Mouse (Mus musculus): ENCODE data around the gene Trp53bp2. TPM values are rescaled to one million over a fixed set of nuclear protein-coding genes. Genes with fewer than 3 reads are reported as not detected.

Gene Trp53bp2
- polyA plus RNA-seq, 1 experiment from 2014 or later, result 16.3 TPM

GRCm38 (mm10) chr1:182465309-182465708 lies 56.3 kb downstream of the Trp53bp2 start:
- no peak overlapping the region for H3K4me2 ChIP-seq (ENCODE audit: low read depth, low read length)
- H3K27ac ChIP-seq (ENCODE audit: low read length), result no peak overlapping the region
- peaks cover 13% of the 10 kb centered on the region for H3K36me3 ChIP-seq (ENCODE audit: control insufficient read depth, insufficient read depth, low read length)
- no peak overlapping the region for H3K9ac ChIP-seq (ENCODE audit: low read depth, low read length)
- H3K9me3 ChIP-seq (ENCODE audit: control insufficient read depth, low read length), result no peaks in the 10 kb centered on the region
- no peaks in the 10 kb centered on the region for H3K27me3 ChIP-seq (replicated peaks; ENCODE audit: control insufficient read depth, insufficient read depth, low read length)
- 45% methylated on average over 4 of the region's 4 CpGs for WGBS
- ATAC-seq, result 0 out of 2 replicates have a peak, but pooled peaks have one; percentile 32
- no peaks in the 10 kb centered on the region for H3K4me1 ChIP-seq (ENCODE audit: control insufficient read depth, insufficient read depth, low read length)
- no peak overlapping the region for H3K4me3 ChIP-seq (ENCODE audit: low read length)

GRCm38 (mm10) chr1:182465978-182466377 lies 57.0 kb downstream of the Trp53bp2 start:
- Histone ChIP-seq H3K4me2 (ENCODE audit: low read depth, low read length) (no peak overlapping the region), H3K9ac (ENCODE audit: low read depth, low read length) (no peak overlapping the region), H3K36me3 (ENCODE audit: control insufficient read depth, insufficient read depth, low read length) (peaks cover 17% of the 10 kb centered on the region), H3K9me3 (ENCODE audit: control insufficient read depth, low read length) (no peaks in the 10 kb centered on the region), H3K4me1 (ENCODE audit: control insufficient read depth, insufficient read depth, low read length) (no peaks in the 10 kb centered on the region), H3K27me3 (replicated peaks; ENCODE audit: control insufficient read depth, insufficient read depth, low read length) (no peaks in the 10 kb centered on the region), H3K4me3 (ENCODE audit: low read length) (no peak overlapping the region), H3K27ac (ENCODE audit: low read length) (no peak overlapping the region)
- ATAC-seq, result no peak
- WGBS, result 87% methylated on average over 4 of the region's 4 CpGs

- Histone ChIP-seq H3K4me2 (ENCODE audit: low read depth, low read length) (no peak overlapping the region), H3K4me1 (ENCODE audit: control insufficient read depth, insufficient read depth, low read length) (peaks cover 6% of the 10 kb centered on the region; the same call in 1 of the 2 replicates), H3K36me3 (ENCODE audit: control insufficient read depth, insufficient read depth, low read length) (peaks cover 30% of the 10 kb centered on the region), H3K27ac (ENCODE audit: low read length) (no peak overlapping the region), H3K9me3 (ENCODE audit: control insufficient read depth, low read length) (no peaks in the 10 kb centered on the region), H3K9ac (ENCODE audit: low read depth, low read length) (no peak overlapping the region), H3K27me3 (replicated peaks; ENCODE audit: control insufficient read depth, insufficient read depth, low read length) (no peaks in the 10 kb centered on the region), H3K4me3 (ENCODE audit: low read length) (no peak overlapping the region)
- 81% methylated on average over 5 of the region's 5 CpGs for WGBS
- ATAC-seq, result no peak
Observed at GRCm38 (mm10) chr1:182475005-182475796, 66.2 kb downstream of the Trp53bp2 start.

GRCm38 (mm10) chr1:182478935-182479334 lies 70.0 kb downstream of the Trp53bp2 start:
- H3K27me3 ChIP-seq (replicated peaks; ENCODE audit: control insufficient read depth, insufficient read depth, low read length), result no peaks in the 10 kb centered on the region
- peaks cover 22% of the 10 kb centered on the region for H3K36me3 ChIP-seq (ENCODE audit: control insufficient read depth, insufficient read depth, low read length)
- ATAC-seq, result peak; percentile 83
- WGBS, result 57% methylated on average over 4 of the region's 4 CpGs
- H3K4me3 ChIP-seq (ENCODE audit: low read length), result no peak overlapping the region
- peaks cover 6% of the 10 kb centered on the region; the same call in 1 of the 2 replicates for H3K4me1 ChIP-seq (ENCODE audit: control insufficient read depth, insufficient read depth, low read length)
- no peak overlapping the region for H3K4me2 ChIP-seq (ENCODE audit: low read depth, low read length)
- H3K27ac ChIP-seq (ENCODE audit: low read length), result peak overlapping the region; percentile 84
- H3K9ac ChIP-seq (ENCODE audit: low read depth, low read length), result no peak overlapping the region
- no peaks in the 10 kb centered on the region for H3K9me3 ChIP-seq (ENCODE audit: control insufficient read depth, low read length)

GRCm38 (mm10) chr1:182481138-182481537 lies 72.2 kb downstream of the Trp53bp2 start:
- WGBS, result 89% methylated on average over 7 of the region's 7 CpGs
- no peaks in the 10 kb centered on the region for H3K9me3 ChIP-seq (ENCODE audit: control insufficient read depth, low read length)
- no peak for ATAC-seq
- no peak overlapping the region for H3K9ac ChIP-seq (ENCODE audit: low read depth, low read length)
- H3K27me3 ChIP-seq (replicated peaks; ENCODE audit: control insufficient read depth, insufficient read depth, low read length), result no peaks in the 10 kb centered on the region
- H3K4me1 ChIP-seq (ENCODE audit: control insufficient read depth, insufficient read depth, low read length), result peaks cover 6% of the 10 kb centered on the region; the same call in 1 of the 2 replicates
- H3K4me3 ChIP-seq (ENCODE audit: low read length), result no peak overlapping the region
- no peak overlapping the region; the same call in 1 of the 2 replicates for H3K27ac ChIP-seq (ENCODE audit: low read length)
- H3K36me3 ChIP-seq (ENCODE audit: control insufficient read depth, insufficient read depth, low read length), result peaks cover 12% of the 10 kb centered on the region
- H3K4me2 ChIP-seq (ENCODE audit: low read depth, low read length), result no peak overlapping the region

- peaks cover 15% of the 10 kb centered on the region for H3K36me3 ChIP-seq (ENCODE audit: control insufficient read depth, insufficient read depth, low read length)
- no peak for ATAC-seq
- H3K4me1 ChIP-seq (ENCODE audit: control insufficient read depth, insufficient read depth, low read length), result peaks cover 6% of the 10 kb centered on the region; the same call in 1 of the 2 replicates
- H3K4me3 ChIP-seq (ENCODE audit: low read length), result no peak overlapping the region
- 81% methylated on average over 10 of the region's 10 CpGs for WGBS
- H3K4me2 ChIP-seq (ENCODE audit: low read depth, low read length), result no peak overlapping the region
- H3K27me3 ChIP-seq (replicated peaks; ENCODE audit: control insufficient read depth, insufficient read depth, low read length), result no peaks in the 10 kb centered on the region
- no peaks in the 10 kb centered on the region for H3K9me3 ChIP-seq (ENCODE audit: control insufficient read depth, low read length)
- H3K27ac ChIP-seq (ENCODE audit: low read length), result no peak overlapping the region; the same call in 1 of the 2 replicates
- no peak overlapping the region for H3K9ac ChIP-seq (ENCODE audit: low read depth, low read length)
Observed at GRCm38 (mm10) chr1:182481646-182482295, 72.8 kb downstream of the Trp53bp2 start.

GRCm38 (mm10) chr1:182482991-182483909 lies 74.3 kb downstream of the Trp53bp2 start:
- Histone ChIP-seq H3K9ac (ENCODE audit: low read depth, low read length) (no peak overlapping the region), H3K4me3 (ENCODE audit: low read length) (no peak overlapping the region), H3K4me2 (ENCODE audit: low read depth, low read length) (no peak overlapping the region), H3K27ac (ENCODE audit: low read length) (no peak overlapping the region), H3K27me3 (replicated peaks; ENCODE audit: control insufficient read depth, insufficient read depth, low read length) (no peaks in the 10 kb centered on the region), H3K9me3 (ENCODE audit: control insufficient read depth, low read length) (no peaks in the 10 kb centered on the region), H3K36me3 (ENCODE audit: control insufficient read depth, insufficient read depth, low read length) (peaks cover 10% of the 10 kb centered on the region), H3K4me1 (ENCODE audit: control insufficient read depth, insufficient read depth, low read length) (peaks cover 6% of the 10 kb centered on the region; the same call in 1 of the 2 replicates)
- 80% methylated on average over 14 of the region's 14 CpGs for WGBS
- no peak for ATAC-seq

GRCm38 (mm10) chr1:182483910-182484274 lies 74.9 kb downstream of the Trp53bp2 start:
- 89% methylated on average over 12 of the region's 12 CpGs for WGBS
- Histone ChIP-seq H3K4me2 (ENCODE audit: low read depth, low read length) (no peak overlapping the region), H3K4me3 (ENCODE audit: low read length) (no peak overlapping the region), H3K27ac (ENCODE audit: low read length) (no peak overlapping the region), H3K9me3 (ENCODE audit: control insufficient read depth, low read length) (no peaks in the 10 kb centered on the region), H3K27me3 (replicated peaks; ENCODE audit: control insufficient read depth, insufficient read depth, low read length) (no peaks in the 10 kb centered on the region), H3K4me1 (ENCODE audit: control insufficient read depth, insufficient read depth, low read length) (peaks cover 6% of the 10 kb centered on the region; the same call in 1 of the 2 replicates), H3K9ac (ENCODE audit: low read depth, low read length) (no peak overlapping the region), H3K36me3 (ENCODE audit: control insufficient read depth, insufficient read depth, low read length) (peaks cover 12% of the 10 kb centered on the region)
- ATAC-seq, result no peak

GRCm38 (mm10) chr1:182488503-182488902 lies 79.5 kb downstream of the Trp53bp2 start:
- WGBS, result 92% methylated on average over 10 of the region's 10 CpGs
- Histone ChIP-seq H3K4me3 (ENCODE audit: low read length) (no peak overlapping the region), H3K4me1 (ENCODE audit: control insufficient read depth, insufficient read depth, low read length) (peaks cover 7% of the 10 kb centered on the region; the same call in 1 of the 2 replicates), H3K27me3 (replicated peaks; ENCODE audit: control insufficient read depth, insufficient read depth, low read length) (no peaks in the 10 kb centered on the region), H3K27ac (ENCODE audit: low read length) (no peak overlapping the region), H3K9me3 (ENCODE audit: control insufficient read depth, low read length) (no peaks in the 10 kb centered on the region), H3K9ac (ENCODE audit: low read depth, low read length) (no peak overlapping the region), H3K4me2 (ENCODE audit: low read depth, low read length) (no peak overlapping the region), H3K36me3 (ENCODE audit: control insufficient read depth, insufficient read depth, low read length) (peaks cover 7% of the 10 kb centered on the region)
- no peak for ATAC-seq

All from intestine, embryonic 16.5 days (tissue).